Mouse (Mus musculus) embryonic facial prominence, embryonic 10.5 days (tissue): ENCODE results near the gene Tubgcp5. TPM values are rescaled to one million over a fixed set of nuclear protein-coding genes. Genes with fewer than 3 reads are reported as not detected.
"Not testable (repeated sequence)": the region's sequence is repeated elsewhere in the genome, so short reads cannot be mapped to it uniquely, and the experiment has no call there.

Experiments
- DNase-seq: peaks from one replicate; pipeline ENCODE4 v3.0.0-alpha.2; 2017; ENCODE audit warnings: low spot score
- H3K27ac ChIP-seq: fragments of 300-500 bp; sonication (generic); replicated peaks from 2 replicates; pipeline ENCODE4 v1.5.1; 2016; ENCODE audit warnings: mild to moderate bottlenecking
- H3K27me3 ChIP-seq: fragments of 300-500 bp; sonication (generic); replicated peaks from 2 replicates; pipeline ENCODE4 v1.6.1; 2016; ENCODE audit warnings: low read depth, mild to moderate bottlenecking; ENCODE audit not compliant: poor library complexity, severe bottlenecking
- H3K36me3 ChIP-seq: fragments of 300-500 bp; sonication (generic); replicated peaks from 2 replicates; pipeline ENCODE4 v1.6.1; 2016; ENCODE audit warnings: mild to moderate bottlenecking, moderate library complexity
- H3K4me1 ChIP-seq: fragments of 300-500 bp; sonication (generic); 2 replicates; pipeline ENCODE4 v1.6.1; 2016
- H3K4me3 ChIP-seq: fragments of 300-500 bp; sonication (generic); 2 replicates; pipeline ENCODE4 v1.5.1; 2016; ENCODE audit warnings: mild to moderate bottlenecking, moderate library complexity
- H3K9me3 ChIP-seq: fragments of 300-500 bp; sonication (generic); 2 replicates; pipeline ENCODE4 v1.6.1; 2016; ENCODE audit warnings: mild to moderate bottlenecking
- WGBS: fragments of 180-500 bp; shearing (Covaris S2); methylation state at CpG from one replicate; pipeline ENCODE4 v1.1.7; 2016; 5-methylcytosine and 5-hydroxymethylcytosine counted together
- polyA plus RNA-seq: library from polyadenylated mRNA; unstranded; fragments of >200 nt; fragmentation: Nextera tagmentation; extraction: Ambion mirVana; gene quantifications from 2 replicates; pipeline ENCODE4 v1.2.1, GENCODE M21; 2016

Gene Tubgcp5
- 32.6 and 35.5 TPM in 2 replicates for polyA plus RNA-seq

DNA sequence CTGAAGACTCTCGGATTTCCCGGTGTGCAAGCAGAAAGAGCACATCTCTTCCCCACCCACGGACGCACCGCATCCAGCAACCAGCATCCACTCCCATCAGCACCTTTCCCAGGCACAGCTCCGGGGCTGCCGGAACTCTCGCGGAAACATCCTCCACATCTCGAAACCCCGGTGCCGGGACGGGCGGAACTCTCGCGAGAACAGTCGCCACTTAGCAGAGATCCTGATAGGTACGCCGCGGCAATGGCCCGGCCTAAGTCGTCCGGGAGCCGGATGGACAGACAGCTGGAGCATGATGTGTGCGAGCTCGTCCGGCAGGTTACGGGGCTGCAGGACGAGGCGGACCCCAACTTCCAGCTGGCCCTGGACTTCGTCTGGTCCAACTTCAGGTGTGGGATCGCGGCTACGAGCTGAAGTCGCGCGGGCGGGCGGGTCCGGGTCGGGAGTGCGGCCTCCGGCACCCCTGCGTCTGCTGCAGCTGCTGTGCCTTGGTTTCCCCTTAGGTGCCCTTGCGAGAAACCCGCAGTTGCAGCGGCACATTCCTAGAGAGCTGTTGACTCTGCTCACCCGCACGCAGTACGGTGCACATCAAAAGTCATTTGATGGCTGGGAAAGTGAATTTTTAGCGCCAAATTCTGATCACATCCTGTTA is at the start of gene Tubgcp5:
TSS of gene Tubgcp5 (plus strand) at position 203 of the 652 bp plus-strand sequence.
- peak within 1 kb of the TSS; percentile 85 for H3K4me3 ChIP-seq
- H3K4me1 ChIP-seq, result peaks cover 16% of the 10 kb centered on the region
- peak; percentile 98 for DNase-seq
- whole genome bisulfite sequencing, result under 1% methylated on average over 51 of the region's 51 CpGs
- H3K27me3 ChIP-seq, result no peaks in the 10 kb centered on the region
- H3K27ac ChIP-seq, result peak within 1 kb of the TSS; percentile 94
- H3K36me3 ChIP-seq, result peaks cover 35% of the 10 kb centered on the region
- H3K9me3 ChIP-seq, result no peaks in the 10 kb centered on the region

DNA sequence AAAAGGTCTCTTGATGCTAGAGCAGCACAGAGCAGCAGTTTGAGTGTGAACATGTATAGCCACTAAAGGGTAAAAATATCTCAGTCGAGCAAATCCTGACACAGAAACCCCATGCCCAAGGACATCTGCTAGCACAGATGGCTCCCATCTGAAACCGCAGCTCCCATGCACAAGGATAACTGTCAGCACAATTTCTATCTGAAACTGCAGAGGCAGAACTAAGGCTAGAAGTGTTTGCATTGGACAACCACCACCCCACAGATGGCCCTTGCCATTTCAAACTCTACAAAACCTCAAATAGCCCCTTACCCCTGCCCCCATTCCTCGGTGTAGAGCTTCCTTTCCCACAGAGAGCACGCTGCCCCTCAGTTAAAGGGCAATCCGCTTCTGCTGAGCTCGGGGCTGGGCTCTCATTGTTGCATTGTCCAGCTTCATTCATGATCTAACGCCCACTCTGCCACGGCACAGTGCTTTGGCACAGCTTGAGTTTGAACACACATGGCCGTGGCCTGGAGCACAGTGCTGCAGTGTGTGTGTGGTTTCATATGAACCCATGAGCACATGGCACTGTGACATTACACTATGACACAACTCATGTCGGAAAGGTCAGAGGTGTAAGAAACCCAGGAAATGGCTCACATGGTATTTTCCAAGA is 49.3 kb upstream of the Tubgcp5 start:
- no peaks in the 10 kb centered on the region for H3K9me3 ChIP-seq
- no peak overlapping the region for H3K4me3 ChIP-seq
- no peak for DNase-seq
- no peaks in the 10 kb centered on the region for H3K36me3 ChIP-seq
- H3K27me3 ChIP-seq, result no peaks in the 10 kb centered on the region
- no peaks in the 10 kb centered on the region for H3K4me1 ChIP-seq
- no peak overlapping the region for H3K27ac ChIP-seq
- WGBS, result 69% methylated on average over 10 of the region's 10 CpGs

DNA sequence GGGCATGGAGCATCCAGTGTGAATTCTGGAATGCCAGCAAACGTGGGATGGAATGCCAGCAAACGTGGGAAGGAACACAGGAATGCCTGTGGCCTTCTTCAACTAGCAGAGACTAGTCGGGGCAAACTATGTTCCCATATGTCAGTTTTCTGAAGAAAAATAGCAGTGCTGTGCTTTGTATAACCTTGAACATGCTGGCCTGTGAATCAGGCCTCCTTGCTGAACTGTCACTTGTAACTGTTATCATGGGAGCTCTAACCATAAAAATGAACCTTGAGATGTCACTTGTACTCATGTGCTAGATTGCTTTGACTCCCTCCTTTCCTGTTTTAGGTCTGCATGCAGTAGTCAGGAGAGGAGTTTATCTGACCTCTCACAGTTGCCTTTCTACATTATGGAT is 43.1 kb upstream of the Tubgcp5 start:
- no peaks in the 10 kb centered on the region for H3K9me3 ChIP-seq
- WGBS, result 79% methylated on average over 3 of the region's 3 CpGs
- H3K4me3 ChIP-seq, result no peak overlapping the region
- H3K36me3 ChIP-seq, result no peaks in the 10 kb centered on the region
- no peaks in the 10 kb centered on the region for H3K4me1 ChIP-seq
- H3K27me3 ChIP-seq, result no peaks in the 10 kb centered on the region
- DNase-seq, result no peak
- no peak overlapping the region for H3K27ac ChIP-seq

DNA sequence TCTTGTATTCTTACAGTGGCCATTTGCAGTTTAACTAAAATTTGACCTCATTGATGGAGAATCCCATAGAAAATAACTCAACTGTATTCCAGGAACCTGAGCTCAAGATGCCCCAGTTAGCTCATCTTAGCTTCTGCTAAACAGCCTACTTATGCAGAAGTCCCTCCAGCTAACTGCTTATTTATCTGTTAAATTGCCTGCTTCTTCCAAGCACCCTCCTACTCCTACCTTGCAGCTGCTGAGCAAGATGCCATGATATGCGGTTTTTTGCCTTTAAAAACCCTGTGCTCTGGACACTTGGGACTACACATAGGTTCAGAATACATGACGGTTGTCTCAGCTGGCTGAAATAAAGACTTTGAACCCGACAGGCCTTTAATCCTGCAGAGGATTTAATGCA is 34.6 kb upstream of the Tubgcp5 start:
- no peak overlapping the region for H3K4me3 ChIP-seq
- H3K4me1 ChIP-seq, result no peaks in the 10 kb centered on the region
- no peaks in the 10 kb centered on the region for H3K27me3 ChIP-seq
- no peak overlapping the region for H3K27ac ChIP-seq
- H3K36me3 ChIP-seq, result no peaks in the 10 kb centered on the region
- DNase-seq, result no peak
- 71% methylated on average over 3 of the region's 3 CpGs for WGBS
- no peaks in the 10 kb centered on the region for H3K9me3 ChIP-seq

DNA sequence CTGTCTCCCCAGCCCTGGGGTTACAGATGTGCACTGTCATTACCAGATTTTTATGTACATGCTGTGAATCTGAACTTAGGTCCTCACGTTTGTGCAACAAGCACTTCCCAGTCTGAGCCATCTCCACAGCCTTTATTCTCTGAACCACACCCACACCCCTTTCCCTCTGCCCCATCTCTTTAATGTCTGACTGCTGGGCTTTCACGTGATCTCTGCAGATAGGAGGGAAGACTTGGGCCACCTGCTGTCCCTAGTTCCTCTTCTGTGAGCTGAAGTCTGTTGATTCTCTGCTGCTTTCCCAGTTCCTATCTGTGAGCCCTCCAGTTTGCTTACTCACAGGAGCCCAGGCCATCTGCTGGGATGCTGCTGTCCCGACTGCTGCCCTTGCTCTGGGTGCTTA is 26.0 kb upstream of the Tubgcp5 start, which contains the start of gene Siglech:
TSS of gene Siglech (plus strand) at position 253 of the 400 bp plus-strand sequence.
- no peaks in the 10 kb centered on the region for H3K27me3 ChIP-seq
- WGBS, result 44% methylated on average over 3 of the region's 3 CpGs
- no peak for DNase-seq
- H3K36me3 ChIP-seq, result no peaks in the 10 kb centered on the region
- no peak within 1 kb of the TSS for H3K4me3 ChIP-seq
- no peaks in the 10 kb centered on the region for H3K9me3 ChIP-seq
- H3K27ac ChIP-seq, result no peak within 1 kb of the TSS
- H3K4me1 ChIP-seq, result no peaks in the 10 kb centered on the region

DNA sequence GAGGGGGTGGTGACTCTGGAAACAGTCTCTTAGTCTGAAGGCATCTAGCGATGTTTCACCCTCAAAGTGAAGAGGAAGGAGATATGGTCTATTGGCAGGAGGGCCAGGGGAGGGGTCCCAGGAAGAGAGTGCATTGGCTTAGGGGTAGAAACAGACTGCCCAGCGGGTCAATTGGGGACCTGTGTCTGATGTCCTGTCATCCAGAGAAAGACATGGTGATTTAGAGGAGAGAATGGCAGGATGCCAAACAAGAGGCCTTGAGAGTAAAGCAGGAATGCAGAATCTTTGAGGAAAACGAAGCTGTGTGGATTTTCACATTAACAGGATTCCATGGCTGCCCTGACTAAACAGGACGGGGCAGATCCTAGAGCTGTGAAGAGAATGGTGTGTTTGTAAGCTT is 13.9 kb upstream of the Tubgcp5 start:
- Histone ChIP-seq H3K27me3 (no peaks in the 10 kb centered on the region), H3K27ac (no peak overlapping the region), H3K9me3 (no peaks in the 10 kb centered on the region), H3K4me3 (no peak overlapping the region), H3K36me3 (no peaks in the 10 kb centered on the region), H3K4me1 (no peaks in the 10 kb centered on the region)
- DNase-seq, result no peak
- WGBS, result 79% methylated on average over 4 of the region's 4 CpGs

DNA sequence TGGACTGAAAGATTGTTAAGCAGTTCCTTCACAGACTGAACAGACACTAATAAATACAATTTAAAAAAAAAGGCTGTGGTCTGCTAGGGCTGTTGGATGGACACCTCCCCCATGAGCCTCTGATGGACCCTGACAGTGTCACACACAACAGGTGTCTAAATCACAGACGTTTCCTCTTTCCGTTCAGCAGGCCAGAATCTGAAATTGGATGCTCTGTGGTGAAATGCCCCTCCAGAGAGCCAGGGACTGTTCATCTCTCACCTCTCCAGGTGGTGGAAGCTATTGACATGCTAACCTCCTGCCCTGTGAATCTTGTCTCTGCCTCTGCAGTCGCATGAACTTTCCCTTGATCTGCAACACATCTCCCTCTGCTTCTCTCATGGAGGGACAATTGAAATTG is 11.5 kb upstream of the Tubgcp5 start:
- H3K4me3 ChIP-seq, result no peak overlapping the region
- WGBS, result 62% methylated on average over 3 of the region's 3 CpGs
- no peak overlapping the region for H3K27ac ChIP-seq
- no peaks in the 10 kb centered on the region for H3K27me3 ChIP-seq
- no peaks in the 10 kb centered on the region for H3K9me3 ChIP-seq
- no peaks in the 10 kb centered on the region for H3K36me3 ChIP-seq
- no peaks in the 10 kb centered on the region for H3K4me1 ChIP-seq
- DNase-seq, result no peak

DNA sequence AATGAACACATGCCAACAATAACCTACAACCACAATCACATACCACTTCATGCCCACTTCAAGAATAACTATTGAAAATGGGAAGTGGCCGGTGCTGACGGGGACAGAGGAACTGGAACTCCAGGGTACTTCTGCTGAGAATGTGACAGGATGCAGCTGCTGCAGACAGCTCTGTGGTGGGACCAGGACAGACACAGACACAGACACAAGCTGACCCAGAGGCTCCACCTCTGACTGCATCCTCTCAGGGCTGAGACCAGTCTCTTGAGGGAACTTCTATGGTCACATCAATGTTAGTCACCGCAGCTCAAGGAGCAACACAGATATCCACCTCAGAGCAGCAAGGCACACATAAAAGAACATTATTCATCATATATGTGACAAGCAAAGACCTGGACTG is 9.4 kb upstream of the Tubgcp5 start:
- H3K4me3 ChIP-seq, result no peak overlapping the region
- H3K9me3 ChIP-seq, result no peaks in the 10 kb centered on the region
- 83% methylated on average over 3 of the region's 3 CpGs for WGBS
- H3K4me1 ChIP-seq, result no peaks in the 10 kb centered on the region
- H3K27me3 ChIP-seq, result no peaks in the 10 kb centered on the region
- H3K27ac ChIP-seq, result no peak overlapping the region
- H3K36me3 ChIP-seq, result no peaks in the 10 kb centered on the region
- DNase-seq, result no peak

DNA sequence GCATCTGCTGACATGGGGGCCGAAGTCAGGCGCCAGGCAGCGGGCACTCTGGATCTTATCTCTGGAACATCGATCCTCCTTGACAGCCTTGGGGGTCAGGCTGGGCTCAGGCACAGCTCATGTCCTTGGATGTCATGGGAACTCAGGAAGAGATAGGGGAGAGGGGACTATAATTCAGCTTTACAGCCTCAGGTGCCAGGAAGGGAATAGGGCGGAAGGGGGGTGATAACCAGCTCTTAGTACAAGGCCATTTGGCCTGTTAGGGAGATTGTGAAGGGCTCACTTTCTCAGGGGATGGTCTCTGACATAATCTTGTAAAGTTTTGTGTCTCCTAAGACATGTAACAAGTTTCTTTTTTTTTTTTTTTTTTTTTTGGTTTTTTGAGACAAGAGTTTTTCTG is 3.4 kb upstream of the Tubgcp5 start:
- DNase-seq, H3K27me3 ChIP-seq, H3K4me3 ChIP-seq, H3K27ac ChIP-seq, H3K36me3 ChIP-seq, H3K9me3 ChIP-seq: not testable (repeated sequence)
- peaks cover 16% of the 10 kb centered on the region for H3K4me1 ChIP-seq
- WGBS, result 82% methylated on average over 5 of the region's 5 CpGs

DNA sequence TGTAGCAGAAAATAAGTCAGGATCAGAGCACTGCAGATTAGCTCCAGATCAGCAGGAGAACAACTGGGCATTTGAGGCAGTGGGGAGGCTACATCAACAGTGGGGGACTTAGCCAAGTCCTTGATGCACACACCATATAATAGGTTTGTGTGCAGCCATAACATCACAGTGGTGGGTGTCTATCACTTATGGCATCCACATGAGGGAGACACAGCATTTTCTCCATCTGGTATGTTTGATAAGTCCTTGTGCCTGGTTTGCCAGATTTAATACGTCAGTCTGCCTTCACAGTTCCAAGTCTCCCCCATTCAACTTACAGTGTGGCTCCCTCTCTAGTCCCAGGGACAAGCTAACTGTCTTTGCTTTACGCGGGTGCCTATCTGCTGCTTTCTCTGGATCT is 1.7 kb upstream of the Tubgcp5 start:
- no peak for DNase-seq
- Histone ChIP-seq H3K36me3 (peaks cover 17% of the 10 kb centered on the region), H3K27me3 (no peaks in the 10 kb centered on the region), H3K4me3 (no peak overlapping the region), H3K4me1 (peaks cover 16% of the 10 kb centered on the region), H3K9me3 (no peaks in the 10 kb centered on the region), H3K27ac (no peak overlapping the region)
- 78% methylated on average over 3 of the region's 3 CpGs for WGBS

DNA sequence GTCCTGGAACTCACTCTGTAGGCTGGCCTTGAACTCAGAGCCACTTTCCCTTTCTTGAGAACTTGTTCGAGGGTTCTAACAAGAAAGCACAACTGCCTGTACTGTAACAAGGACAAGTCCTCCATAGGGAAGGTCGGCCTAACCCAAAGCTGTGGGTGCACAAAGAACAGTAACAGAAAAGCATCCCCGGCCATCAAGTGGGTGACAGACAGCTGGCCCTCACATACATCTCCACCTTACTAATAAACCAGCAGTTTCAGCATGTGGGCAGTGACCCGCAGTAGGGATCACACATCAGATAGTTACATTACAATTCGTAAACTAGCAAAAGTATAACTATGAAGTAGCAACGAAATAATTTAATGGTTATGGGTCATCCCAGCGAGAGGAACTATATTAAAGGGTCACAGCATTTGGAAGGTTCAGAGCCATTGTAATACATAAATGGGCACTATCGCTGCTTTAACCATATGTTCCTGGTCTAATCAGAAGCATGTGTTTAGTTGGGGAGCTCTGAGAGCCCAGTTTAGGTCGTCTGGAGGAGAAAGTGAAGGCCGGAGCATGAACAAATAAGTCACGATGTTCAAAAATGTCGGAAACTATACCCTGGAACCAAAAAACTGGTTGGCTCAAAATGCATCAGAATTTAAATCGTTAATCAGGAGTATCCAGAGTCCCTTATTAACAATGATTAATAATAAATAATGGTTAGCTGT is 560 bp upstream of the Tubgcp5 start:
- Histone ChIP-seq H3K4me3 (peak overlapping the region; percentile 85), H3K27me3 (no peaks in the 10 kb centered on the region), H3K27ac (peak overlapping the region; percentile 94), H3K4me1 (peaks cover 16% of the 10 kb centered on the region), H3K36me3 (peaks cover 28% of the 10 kb centered on the region), H3K9me3 (no peaks in the 10 kb centered on the region)
- WGBS, result 36% methylated on average over 13 of the region's 13 CpGs
- DNase-seq, result no peak

DNA sequence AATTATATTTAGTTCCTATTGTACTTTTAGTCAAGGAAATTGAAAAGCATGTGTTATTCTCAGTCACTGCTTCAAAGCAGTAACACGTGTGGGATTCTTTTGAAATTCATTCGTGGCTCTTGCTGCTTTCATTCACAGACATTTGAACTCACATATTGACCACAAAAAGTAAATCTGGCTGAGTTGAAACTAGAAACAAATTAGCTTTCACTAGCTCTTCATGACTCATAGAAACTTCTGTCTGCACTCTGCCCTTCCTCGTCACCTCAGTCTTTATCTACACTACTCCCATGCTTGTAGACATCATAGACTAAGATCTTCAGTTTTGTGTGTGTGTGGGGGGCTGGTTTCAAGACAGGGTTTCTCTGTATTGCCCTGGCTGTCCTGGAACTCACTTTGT is 6.0 kb downstream of the Tubgcp5 start:
- 94% methylated on average over 3 of the region's 3 CpGs for WGBS
- Histone ChIP-seq H3K4me3 (no peak overlapping the region), H3K27me3 (no peaks in the 10 kb centered on the region), H3K27ac (no peak overlapping the region), H3K9me3 (no peaks in the 10 kb centered on the region), H3K4me1 (peaks cover 6% of the 10 kb centered on the region), H3K36me3 (peaks cover 94% of the 10 kb centered on the region)
- DNase-seq, result no peak

DNA sequence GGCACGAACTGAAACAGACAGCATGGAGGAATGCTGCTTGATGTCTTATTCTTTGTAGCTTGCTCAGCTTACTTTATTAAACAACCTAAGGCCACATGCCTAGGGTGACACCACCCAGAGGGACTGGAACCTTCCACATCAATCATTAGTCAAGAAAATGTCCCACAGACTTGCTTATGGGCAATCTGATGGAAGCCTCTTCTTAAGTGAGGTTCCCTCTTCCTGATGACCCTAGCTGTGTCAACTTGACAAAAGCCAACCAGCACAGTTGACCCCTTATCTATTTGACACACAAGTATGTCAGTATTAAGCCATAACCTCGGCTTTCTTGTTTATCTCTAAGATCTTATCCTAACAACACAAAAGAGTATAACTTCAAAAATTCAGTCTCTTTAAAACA is 16.0 kb downstream of the Tubgcp5 start:
- Histone ChIP-seq H3K27me3 (no peaks in the 10 kb centered on the region), H3K4me1 (no peaks in the 10 kb centered on the region), H3K4me3 (no peak overlapping the region), H3K9me3 (no peaks in the 10 kb centered on the region), H3K27ac (no peak overlapping the region), H3K36me3 (peaks cover 100% of the 10 kb centered on the region)
- 90% methylated on average over 2 of the region's 2 CpGs for WGBS
- no peak for DNase-seq
